Mouse (Mus musculus): ENCODE data around the gene Gm4131. TPM values are rescaled to one million over a fixed set of nuclear protein-coding genes. Genes with fewer than 3 reads are reported as not detected.

Gene Gm4131
- polyA plus RNA-seq, 1 experiment from 2014 or later: not detected

DNA sequence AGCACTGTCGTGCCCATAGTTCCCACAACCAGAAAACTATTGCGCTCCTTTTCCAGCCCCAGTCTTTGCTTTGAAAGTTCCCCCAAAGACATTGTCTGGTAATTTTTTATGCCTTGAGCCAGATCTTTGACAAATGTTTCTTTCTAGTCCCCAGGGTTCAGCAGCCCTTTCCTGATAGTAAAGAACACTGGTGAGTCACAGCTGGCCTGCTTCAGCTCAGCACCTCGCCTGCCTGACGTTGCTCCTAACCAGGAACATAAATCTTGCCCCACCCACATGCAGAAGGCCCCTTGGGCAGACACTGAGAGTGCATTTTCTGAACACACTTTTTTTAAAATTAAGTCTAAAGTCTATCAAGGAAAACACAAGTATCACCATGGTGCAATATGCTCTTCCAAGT, 3.6 kb upstream of the Gm4131 start:
- ATAC-seq (ENCODE audit: insufficient number of reproducible peaks, insufficient read depth, low FRiP score, low TSS enrichment): no peak
- H3K27me3 ChIP-seq: no peaks in the 10 kb centered on the region
- H3K27ac ChIP-seq: no peak overlapping the region
- H3K4me3 ChIP-seq: no peak overlapping the region
- H3K4me2 ChIP-seq (replicated peaks): no peak overlapping the region
- H3K9ac ChIP-seq: no peak overlapping the region
- peaks cover 8% of the 10 kb centered on the region; the same call in 1 of the 2 replicates for H3K4me1 ChIP-seq
- no peaks in the 10 kb centered on the region for H3K9me3 ChIP-seq
- 50% methylated on average over 4 of the region's 4 CpGs for WGBS
- no peaks in the 10 kb centered on the region for H3K36me3 ChIP-seq

DNA sequence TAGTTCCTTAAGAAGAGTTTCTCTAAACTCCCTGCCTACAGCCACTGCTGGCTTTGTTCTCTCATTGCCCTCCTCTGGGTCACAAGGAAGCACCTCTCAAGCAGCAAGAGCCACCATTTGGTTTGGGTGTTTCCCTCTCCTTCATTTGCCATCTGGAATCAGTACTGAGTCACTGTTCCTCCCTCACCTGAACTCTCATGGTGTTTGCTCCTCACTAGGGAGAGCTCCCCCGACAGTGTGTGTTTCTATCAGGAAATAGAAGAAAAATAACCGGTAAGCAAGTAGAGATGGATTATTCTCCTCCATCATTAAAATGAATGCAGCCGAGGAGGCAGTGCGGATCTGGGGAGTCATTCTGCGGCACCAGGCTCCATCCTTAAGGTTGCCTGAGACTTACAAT, 2.7 kb upstream of the Gm4131 start:
- no peak overlapping the region for H3K4me3 ChIP-seq
- no peak for ATAC-seq (ENCODE audit: insufficient number of reproducible peaks, insufficient read depth, low FRiP score, low TSS enrichment)
- H3K4me1 ChIP-seq: peaks cover 8% of the 10 kb centered on the region; the same call in 1 of the 2 replicates
- H3K9ac ChIP-seq: no peak overlapping the region
- no peak overlapping the region for H3K4me2 ChIP-seq (replicated peaks)
- H3K27me3 ChIP-seq: no peaks in the 10 kb centered on the region
- H3K9me3 ChIP-seq: no peaks in the 10 kb centered on the region
- 88% methylated on average over 5 of the region's 5 CpGs for WGBS
- H3K27ac ChIP-seq: no peak overlapping the region
- H3K36me3 ChIP-seq: no peaks in the 10 kb centered on the region

DNA sequence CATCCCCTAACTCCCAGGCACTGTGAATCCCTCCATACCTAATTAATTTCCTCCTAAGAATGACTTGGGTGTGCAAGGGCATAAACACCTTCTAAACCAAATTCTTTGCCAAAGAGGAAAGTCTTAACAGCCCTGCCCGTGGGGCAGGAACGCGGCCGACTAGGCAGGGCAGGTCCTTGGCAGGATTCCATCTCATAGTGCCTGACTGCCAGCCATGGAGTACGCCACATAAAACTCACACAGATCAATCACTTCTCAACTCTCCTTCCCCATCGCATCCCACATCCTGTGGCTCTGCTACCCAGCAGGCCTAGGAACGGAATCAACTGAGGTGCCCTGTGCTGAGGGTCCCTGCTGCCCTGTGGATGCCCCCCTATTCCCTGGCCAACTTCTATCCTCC, 3.0 kb downstream of the Gm4131 start:
- no peak overlapping the region for H3K4me2 ChIP-seq (replicated peaks)
- no peak overlapping the region for H3K9ac ChIP-seq
- no peaks in the 10 kb centered on the region for H3K9me3 ChIP-seq
- H3K4me3 ChIP-seq: no peak overlapping the region
- no peak overlapping the region for H3K27ac ChIP-seq
- H3K36me3 ChIP-seq: no peaks in the 10 kb centered on the region
- no peak for ATAC-seq (ENCODE audit: insufficient number of reproducible peaks, insufficient read depth, low FRiP score, low TSS enrichment)
- H3K4me1 ChIP-seq: 0 out of 2 replicates have a peak, but pooled peaks cover 5% of the 10 kb centered on the region
- no peaks in the 10 kb centered on the region for H3K27me3 ChIP-seq
- WGBS: 83% methylated on average over 7 of the region's 7 CpGs

DNA sequence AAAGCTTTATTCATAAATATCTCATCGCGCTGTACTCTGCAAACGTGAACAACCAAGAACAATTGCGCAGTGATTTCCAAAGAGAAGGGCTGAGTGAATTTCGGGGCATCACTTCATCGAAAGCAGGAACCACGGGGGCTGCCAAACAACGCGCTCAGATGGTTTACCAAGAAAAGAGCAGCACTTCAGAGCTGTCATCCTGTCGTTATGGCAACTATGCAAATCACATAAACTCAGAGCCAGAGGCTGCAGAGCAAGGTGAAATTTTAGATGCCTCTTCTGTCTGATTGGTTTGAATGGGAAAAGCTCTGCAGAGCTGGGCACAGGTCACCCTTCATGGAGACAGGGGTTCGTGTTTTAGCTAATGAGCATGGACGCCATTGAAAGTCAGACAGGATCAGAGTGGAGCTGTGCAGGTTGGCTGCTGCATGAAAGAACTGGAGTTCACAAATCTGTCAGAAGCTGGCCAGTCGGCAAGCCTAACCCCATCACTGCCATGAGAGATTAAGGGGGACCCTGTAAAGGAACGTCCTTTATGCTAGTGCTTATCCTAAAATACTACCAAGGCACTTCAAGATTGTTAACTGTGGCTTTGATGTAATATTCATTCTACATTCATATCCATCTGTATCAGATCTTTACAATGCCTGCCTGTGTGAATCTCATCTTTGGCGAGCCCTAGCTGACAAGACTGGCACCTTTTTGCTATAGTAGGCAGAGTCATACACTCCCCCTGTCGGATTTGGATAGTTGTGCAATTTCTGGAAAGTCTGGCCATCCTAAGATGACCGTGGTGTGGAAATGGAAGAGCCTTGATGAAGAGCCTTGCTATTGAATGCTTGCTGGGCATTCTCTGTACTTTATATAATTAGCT, 4.6 kb downstream of the Gm4131 start:
- Histone ChIP-seq H3K36me3 (no peaks in the 10 kb centered on the region), H3K4me3 (no peak overlapping the region), H3K4me2 (replicated peaks) (no peak overlapping the region), H3K9me3 (no peaks in the 10 kb centered on the region), H3K27ac (no peak overlapping the region), H3K9ac (no peak overlapping the region), H3K27me3 (0 out of 2 replicates have a peak, but pooled peaks cover 3% of the 10 kb centered on the region), H3K4me1 (0 out of 2 replicates have a peak, but pooled peaks cover 5% of the 10 kb centered on the region)
- ATAC-seq (ENCODE audit: insufficient number of reproducible peaks, insufficient read depth, low FRiP score, low TSS enrichment): no peak
- 57% methylated on average over 17 of the region's 17 CpGs for WGBS

DNA sequence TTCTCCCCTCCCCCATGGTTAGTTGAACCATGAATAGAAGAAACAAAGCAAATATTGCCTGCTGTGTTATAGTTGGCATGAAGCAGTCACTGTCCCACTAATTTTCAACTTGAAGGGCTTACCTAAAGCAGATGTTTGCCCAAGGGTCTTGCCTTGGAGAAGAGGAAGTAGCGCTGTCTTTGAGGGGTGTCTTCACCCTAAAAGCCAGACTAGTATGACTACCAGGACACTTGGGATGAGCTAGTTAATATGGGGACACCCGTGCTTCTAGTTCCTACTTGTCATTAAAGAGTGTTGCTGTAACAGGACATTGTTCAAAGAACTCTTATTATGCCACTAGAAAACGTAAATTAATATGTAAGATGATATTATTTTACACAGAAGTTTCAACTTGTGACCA, 9.6 kb downstream of the Gm4131 start:
- Histone ChIP-seq H3K4me2 (replicated peaks) (no peak overlapping the region), H3K36me3 (no peaks in the 10 kb centered on the region), H3K27me3 (peaks cover 28% of the 10 kb centered on the region), H3K4me3 (no peak overlapping the region), H3K27ac (no peak overlapping the region), H3K9ac (no peak overlapping the region), H3K4me1 (peaks cover 8% of the 10 kb centered on the region; the same call in 1 of the 2 replicates), H3K9me3 (no peaks in the 10 kb centered on the region)
- no peak for ATAC-seq (ENCODE audit: insufficient number of reproducible peaks, insufficient read depth, low FRiP score, low TSS enrichment)
- WGBS: 75% methylated on average over 3 of the region's 3 CpGs

DNA sequence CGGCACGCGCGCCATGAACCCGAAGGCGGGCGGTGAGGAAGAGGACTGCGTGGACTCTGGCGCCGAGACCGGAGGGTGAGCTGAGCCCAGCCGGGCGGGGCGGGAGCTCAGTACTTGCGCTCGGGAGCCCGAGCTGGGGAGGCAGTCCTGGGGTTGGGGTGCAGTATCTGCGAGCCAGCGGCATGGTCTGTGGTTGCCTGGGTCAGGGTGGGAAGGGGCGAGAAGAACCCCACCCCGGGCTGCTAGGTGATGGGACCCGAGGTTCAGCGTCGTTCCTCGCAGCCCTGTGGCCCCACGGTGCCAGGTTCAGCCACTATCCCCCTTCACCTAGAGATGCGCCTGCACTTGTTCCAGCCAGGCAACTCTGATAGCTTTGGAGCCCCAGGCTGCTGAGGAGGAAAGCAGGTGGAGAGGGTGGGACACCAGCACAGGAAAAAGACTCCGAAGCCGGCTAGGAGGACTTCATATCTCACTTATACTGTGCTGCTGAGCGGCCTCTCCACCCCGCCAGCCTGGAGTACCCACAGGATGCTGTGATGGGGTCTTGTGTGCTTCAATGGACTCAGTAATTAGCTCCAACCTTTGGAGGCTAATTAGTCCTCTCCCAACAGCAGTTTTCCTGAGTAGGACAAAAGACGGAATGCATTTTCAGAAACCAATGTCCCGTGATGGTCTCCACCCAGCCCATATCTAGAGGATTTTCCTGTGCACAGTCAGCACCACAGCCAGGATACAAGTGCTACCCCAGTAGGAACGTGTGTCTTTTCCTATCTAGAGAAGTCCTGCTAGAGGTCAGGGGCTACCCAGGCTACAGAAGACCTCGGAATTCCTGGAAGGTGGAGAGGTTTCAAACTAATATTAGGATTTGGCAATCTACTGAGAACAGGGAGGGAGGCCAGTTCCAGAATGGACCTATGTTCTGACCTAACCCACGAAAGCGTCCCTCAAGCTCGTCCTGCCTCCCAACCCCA, 10.6 kb downstream of the Gm4131 start:
- Histone ChIP-seq H3K9ac (peak overlapping the region; percentile 62), H3K27me3 (peaks cover 28% of the 10 kb centered on the region), H3K9me3 (no peaks in the 10 kb centered on the region), H3K36me3 (no peaks in the 10 kb centered on the region), H3K27ac (no peak overlapping the region), H3K4me2 (replicated peaks) (peak overlapping the region; percentile 94), H3K4me1 (peaks cover 4% of the 10 kb centered on the region; the same call in 1 of the 2 replicates), H3K4me3 (peak overlapping the region; percentile 59)
- peak; percentile 68; the same call in 1 of the 2 replicates for ATAC-seq (ENCODE audit: insufficient number of reproducible peaks, insufficient read depth, low FRiP score, low TSS enrichment)
- WGBS: 13% methylated on average over 37 of the region's 38 CpGs

DNA sequence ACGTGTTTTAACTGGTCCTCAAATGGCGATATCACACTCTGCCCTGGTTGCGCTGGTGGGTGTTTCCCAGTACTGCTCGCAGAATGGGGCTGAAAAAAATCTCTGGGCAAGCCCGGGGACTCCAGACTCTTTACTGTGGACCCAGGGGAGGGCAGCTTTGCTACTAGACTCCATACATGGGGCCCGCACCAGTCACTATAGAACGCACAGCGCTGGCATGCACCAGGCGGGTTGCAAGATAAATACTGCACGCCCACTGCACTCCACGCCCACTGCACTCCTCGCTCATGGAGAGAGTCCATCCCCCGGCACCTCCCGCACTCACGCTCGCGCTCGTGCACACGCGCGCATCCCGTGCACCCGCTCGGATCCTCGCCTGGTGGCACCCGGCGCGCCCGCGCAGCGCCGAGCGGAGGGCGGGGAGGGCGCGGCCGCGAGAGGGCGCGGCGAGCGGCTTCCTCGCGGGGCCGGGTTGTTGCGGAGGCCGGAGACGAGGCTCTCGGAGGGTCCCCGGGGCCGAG, 11.4 kb downstream of the Gm4131 start, which contains the start of gene Fam124a:
TSS of gene Fam124a (plus strand) at position 429 of the 521 bp plus-strand sequence.
- Histone ChIP-seq H3K9ac (peak within 1 kb of the TSS; percentile 62), H3K4me1 (peaks cover 4% of the 10 kb centered on the region; the same call in 1 of the 2 replicates), H3K4me2 (replicated peaks) (peak within 1 kb of the TSS; percentile 94), H3K27ac (no peak within 1 kb of the TSS), H3K9me3 (no peaks in the 10 kb centered on the region), H3K36me3 (no peaks in the 10 kb centered on the region), H3K27me3 (peaks cover 28% of the 10 kb centered on the region), H3K4me3 (peak within 1 kb of the TSS; percentile 59)
- peak; percentile 89 for ATAC-seq (ENCODE audit: insufficient number of reproducible peaks, insufficient read depth, low FRiP score, low TSS enrichment)
- under 1% methylated on average over 48 of the region's 51 CpGs for WGBS

DNA sequence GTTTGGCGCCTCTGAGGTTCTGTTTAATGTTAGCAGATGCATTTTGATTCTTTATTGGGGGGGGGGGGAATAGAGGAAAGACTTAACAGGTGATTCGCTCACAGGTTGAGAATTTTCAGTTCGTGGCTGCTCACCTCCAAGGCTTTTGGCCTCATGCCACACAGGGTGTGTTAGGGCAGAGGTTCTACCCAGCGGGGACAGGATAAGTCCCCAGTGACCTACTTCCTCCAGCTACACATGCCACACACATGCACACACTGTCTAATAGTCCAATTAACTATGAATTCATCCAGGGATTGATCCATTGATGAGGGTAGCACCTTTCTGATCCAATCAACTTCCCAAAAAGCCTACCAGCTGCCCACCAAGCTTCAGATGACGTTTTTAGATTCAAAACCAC, 12.9 kb downstream of the Gm4131 start:
- Histone ChIP-seq H3K9ac (no peak overlapping the region), H3K4me2 (replicated peaks) (no peak overlapping the region), H3K9me3 (no peaks in the 10 kb centered on the region), H3K27ac (no peak overlapping the region), H3K4me3 (no peak overlapping the region), H3K27me3 (peaks cover 28% of the 10 kb centered on the region), H3K4me1 (peaks cover 4% of the 10 kb centered on the region; the same call in 1 of the 2 replicates), H3K36me3 (no peaks in the 10 kb centered on the region)
- 70% methylated on average over 5 of the region's 5 CpGs for WGBS
- no peak for ATAC-seq (ENCODE audit: insufficient number of reproducible peaks, insufficient read depth, low FRiP score, low TSS enrichment)

DNA sequence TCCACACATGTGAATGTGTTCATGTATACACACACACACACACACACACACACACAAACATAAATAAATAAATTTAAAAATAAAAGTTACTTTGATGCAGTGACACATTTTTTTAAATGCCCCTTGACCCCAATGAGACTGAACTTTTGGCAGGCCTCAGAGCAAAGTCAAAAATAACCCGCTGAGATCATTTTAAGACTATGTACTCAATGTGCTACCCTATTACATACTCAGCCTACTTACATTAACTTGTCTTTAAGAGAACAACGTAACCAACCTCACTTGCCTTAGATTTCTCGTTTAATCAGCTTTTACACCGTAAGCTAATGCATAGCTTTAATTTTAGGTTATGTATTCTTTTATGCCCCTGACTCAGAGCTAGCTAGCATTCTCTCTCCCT, 13.9 kb downstream of the Gm4131 start:
- Histone ChIP-seq H3K4me2 (replicated peaks) (no peak overlapping the region), H3K27me3 (peaks cover 26% of the 10 kb centered on the region), H3K9me3 (no peaks in the 10 kb centered on the region), H3K4me3 (no peak overlapping the region), H3K4me1 (peaks cover 4% of the 10 kb centered on the region; the same call in 1 of the 2 replicates), H3K9ac (no peak overlapping the region), H3K27ac (no peak overlapping the region), H3K36me3 (no peaks in the 10 kb centered on the region)
- 89% methylated on average over 4 of the region's 4 CpGs for WGBS
- no peak for ATAC-seq (ENCODE audit: insufficient number of reproducible peaks, insufficient read depth, low FRiP score, low TSS enrichment)

DNA sequence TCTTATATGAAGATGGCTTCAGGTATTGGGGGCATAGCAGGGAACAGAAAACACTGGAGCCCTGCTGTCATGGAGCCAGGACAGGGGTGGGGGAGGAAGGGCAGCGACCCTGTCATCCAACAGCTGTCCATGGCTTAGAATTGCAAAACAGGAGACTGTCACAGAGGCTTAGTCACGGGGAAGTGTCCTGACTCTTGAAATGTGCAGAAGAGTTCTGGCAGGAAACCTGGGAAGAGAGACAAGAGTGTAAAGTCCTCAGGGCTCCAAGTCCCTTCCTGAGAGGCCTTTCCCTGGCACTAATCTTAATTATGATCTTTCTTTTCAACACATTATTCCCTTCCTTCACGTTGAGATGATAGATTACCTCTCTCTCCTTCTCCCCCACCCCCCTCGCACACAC, 16.6 kb downstream of the Gm4131 start:
- no peak overlapping the region for H3K9ac ChIP-seq
- H3K9me3 ChIP-seq: no peaks in the 10 kb centered on the region
- WGBS: 41% methylated on average over 4 of the region's 4 CpGs
- no peak overlapping the region for H3K27ac ChIP-seq
- peaks cover 11% of the 10 kb centered on the region for H3K27me3 ChIP-seq
- no peak overlapping the region for H3K4me2 ChIP-seq (replicated peaks)
- H3K4me3 ChIP-seq: no peak overlapping the region
- no peak for ATAC-seq (ENCODE audit: insufficient number of reproducible peaks, insufficient read depth, low FRiP score, low TSS enrichment)
- H3K4me1 ChIP-seq: no peaks in the 10 kb centered on the region
- no peaks in the 10 kb centered on the region for H3K36me3 ChIP-seq

DNA sequence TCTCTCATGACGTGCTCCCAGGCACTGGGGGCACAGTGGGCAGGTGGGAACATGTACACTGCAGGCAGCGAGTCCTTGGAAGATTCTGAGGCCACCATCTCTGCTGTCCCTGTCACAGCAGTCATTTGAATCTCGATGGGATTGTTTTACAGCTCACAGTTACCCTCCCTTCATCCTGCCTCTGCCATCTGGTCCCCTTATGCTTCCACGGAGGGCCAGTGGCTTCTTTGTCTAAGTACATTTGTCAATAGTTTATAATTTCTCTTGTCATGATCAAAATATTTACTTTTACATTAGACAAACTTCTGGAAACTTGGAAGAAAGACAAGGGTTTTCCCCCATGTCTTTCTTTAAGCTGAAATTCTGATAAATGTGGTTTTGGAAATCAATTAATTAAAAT, 20.0 kb downstream of the Gm4131 start:
- no peak for ATAC-seq (ENCODE audit: insufficient number of reproducible peaks, insufficient read depth, low FRiP score, low TSS enrichment)
- H3K4me3 ChIP-seq: no peak overlapping the region
- no peaks in the 10 kb centered on the region for H3K36me3 ChIP-seq
- no peak overlapping the region for H3K4me2 ChIP-seq (replicated peaks)
- H3K4me1 ChIP-seq: no peaks in the 10 kb centered on the region
- no peaks in the 10 kb centered on the region for H3K9me3 ChIP-seq
- no peak overlapping the region for H3K27ac ChIP-seq
- H3K9ac ChIP-seq: no peak overlapping the region
- WGBS: 50% methylated on average over 4 of the region's 4 CpGs
- no peaks in the 10 kb centered on the region for H3K27me3 ChIP-seq

All from embryonic facial prominence, embryonic 12.5 days (tissue).